Mouse (Mus musculus) MEL (cell line): Measurements from ENCODE around the gene Lrrc4. TPM values are rescaled to one million over a fixed set of nuclear protein-coding genes. Genes with fewer than 3 reads are reported as not detected.

Experiments used
- DNase-seq: peaks from one replicate; pipeline ENCODE4 v3.0.0; 2011; ENCODE audit warnings: low read depth, low spot score
- H3K27ac ChIP-seq: 2 replicates; pipeline ENCODE4 v1.5.1; 2012; ENCODE audit warnings: low read depth, mild to moderate bottlenecking, control low read depth, low read length, moderate library complexity; ENCODE audit not compliant: control insufficient read depth
- H3K27me3 ChIP-seq, 2 experiments: fragments of 150-350 bp in 1 of 2; sonication (generic) in 1 of 2; 2 replicates each; pipeline ENCODE4 v1.6.1; 2012; ENCODE audit warnings: low read length in 2 of 2, mild to moderate bottlenecking in 2 of 2, improper control_type of control experiment in 1 of 2, moderate library complexity in 1 of 2; ENCODE audit not compliant: insufficient read depth in 2 of 2, control insufficient read depth in 1 of 2
- H3K36me3 ChIP-seq, 2 experiments: 2 replicates each; pipeline ENCODE4 v1.6.1; 2012 to 2014; ENCODE audit warnings: low read length in 2 of 2, improper control_type of control experiment in 1 of 2, inconsistent platforms in 1 of 2, mild to moderate bottlenecking in 1 of 2; ENCODE audit not compliant: insufficient read depth in 2 of 2, control insufficient read depth in 1 of 2
- H3K4me1 ChIP-seq, 2 experiments: fragments of 150-350 bp in 1 of 2; sonication (generic) in 1 of 2; 2 replicates each; pipeline ENCODE4 v1.6.1; 2012; ENCODE audit warnings: low read length in 2 of 2, improper control_type of control experiment in 1 of 2, mild to moderate bottlenecking in 1 of 2; ENCODE audit not compliant: insufficient read depth in 2 of 2, control insufficient read depth in 1 of 2
- H3K4me3 ChIP-seq, 2 experiments: fragments of 150-350 bp in 1 of 2; sonication (generic) in 1 of 2; 2 replicates each; pipeline ENCODE4 v1.5.1; 2012; ENCODE audit warnings: low read depth in 2 of 2, low read length in 2 of 2, mild to moderate bottlenecking in 2 of 2, moderate library complexity in 2 of 2, control low read depth in 1 of 2, improper control_type of control experiment in 1 of 2; ENCODE audit not compliant: control insufficient read depth in 1 of 2, insufficient read depth in 1 of 2
- H3K79me2 ChIP-seq: 2 replicates; pipeline ENCODE4 v1.6.1; 2012; ENCODE audit warnings: mild to moderate bottlenecking, low read length, moderate library complexity; ENCODE audit not compliant: control insufficient read depth, poor library complexity, insufficient read depth
- H3K9ac ChIP-seq: 2 replicates; pipeline ENCODE4 v1.6.1; 2012; ENCODE audit warnings: low read depth, mild to moderate bottlenecking, control low read depth, low read length, moderate library complexity; ENCODE audit not compliant: control insufficient read depth, poor library complexity, severe bottlenecking
- H3K9me3 ChIP-seq: fragments of 150-350 bp; sonication (generic); replicated peaks from 2 replicates; pipeline ENCODE4 v1.6.1; 2012; ENCODE audit warnings: mild to moderate bottlenecking, low read length, improper control_type of control experiment, moderate library complexity; ENCODE audit not compliant: insufficient read depth
- BHLHE40 ChIP-seq: IDR thresholded peaks from 2 replicates; pipeline ENCODE4 v1.6.1; 2012; ENCODE audit warnings: low read depth, mild to moderate bottlenecking, inconsistent platforms, low read length, improper control_type of control experiment, borderline replicate concordance
- CHD2 ChIP-seq: IDR thresholded peaks from 2 replicates; pipeline ENCODE4 v1.6.1; 2011; ENCODE audit warnings: low read length, improper control_type of control experiment
- E2F4 ChIP-seq: IDR thresholded peaks from 2 replicates; pipeline ENCODE4 v1.6.1; 2011; ENCODE audit warnings: low read depth, low read length, improper control_type of control experiment, borderline replicate concordance
- ELF1 ChIP-seq: IDR thresholded peaks from 2 replicates; pipeline ENCODE4 v1.6.1; 2014; ENCODE audit warnings: low read depth, mild to moderate bottlenecking, inconsistent platforms, low read length, improper control_type of control experiment, moderate library complexity
- EP300 ChIP-seq, 2 experiments: IDR thresholded peaks; 2 replicates each; pipeline ENCODE4 v1.6.1; 2011; ENCODE audit warnings: improper control_type of control experiment in 2 of 2, low read length in 2 of 2, low read depth in 1 of 2, mild to moderate bottlenecking in 1 of 2
- GABPA ChIP-seq: IDR thresholded peaks from 2 replicates; pipeline ENCODE4 v1.6.1; 2012; ENCODE audit warnings: low read depth, mild to moderate bottlenecking, inconsistent platforms, low read length, improper control_type of control experiment, moderate library complexity
- GATA1 ChIP-seq: IDR thresholded peaks from 2 replicates; pipeline ENCODE4 v1.6.1; 2011; ENCODE audit warnings: low read depth, low read length, improper control_type of control experiment
- MEF2A ChIP-seq: IDR thresholded peaks from 2 replicates; pipeline ENCODE4 v1.6.1; 2014; ENCODE audit warnings: low read depth, mild to moderate bottlenecking, inconsistent platforms, low read length, improper control_type of control experiment; ENCODE audit not compliant: poor library complexity, insufficient replicate concordance, severe bottlenecking; ENCODE audit errors: extremely low read depth
- MYB ChIP-seq: IDR thresholded peaks from 2 replicates; pipeline ENCODE4 v1.6.1; 2011; ENCODE audit warnings: mild to moderate bottlenecking, low read depth, low read length, improper control_type of control experiment
- MYC ChIP-seq: IDR thresholded peaks from 2 replicates; pipeline ENCODE4 v1.6.1; 2011; ENCODE audit warnings: low read depth, mild to moderate bottlenecking, low read length, improper control_type of control experiment, moderate library complexity
- POLR2AphosphoS5 ChIP-seq: IDR thresholded peaks from 2 replicates; pipeline ENCODE4 v1.6.1; 2012; ENCODE audit warnings: low read depth, borderline replicate concordance, mild to moderate bottlenecking, inconsistent platforms, low read length, moderate library complexity, mixed read lengths
- SIN3A ChIP-seq: IDR thresholded peaks from 2 replicates; pipeline ENCODE4 v1.6.1; 2012; ENCODE audit warnings: low read length, improper control_type of control experiment, inconsistent platforms
- SMC3 ChIP-seq: IDR thresholded peaks from 2 replicates; pipeline ENCODE4 v1.6.1; 2011; ENCODE audit warnings: low read depth, low read length, improper control_type of control experiment
- TAL1 ChIP-seq: IDR thresholded peaks from 2 replicates; pipeline ENCODE4 v1.6.1; 2012; ENCODE audit warnings: mild to moderate bottlenecking, inconsistent platforms, low read length, moderate library complexity, mixed read lengths
- TCF12 ChIP-seq: IDR thresholded peaks from 2 replicates; pipeline ENCODE4 v1.6.1; 2014; ENCODE audit warnings: low read depth, mild to moderate bottlenecking, inconsistent platforms, low read length, improper control_type of control experiment, moderate library complexity
- UBTF ChIP-seq: IDR thresholded peaks from 2 replicates; pipeline ENCODE4 v1.6.1; 2012; ENCODE audit warnings: low read depth, mild to moderate bottlenecking, inconsistent platforms, low read length, improper control_type of control experiment, moderate library complexity, borderline replicate concordance; ENCODE audit not compliant: insufficient read depth
- USF1 ChIP-seq: IDR thresholded peaks from 2 replicates; pipeline ENCODE4 v1.6.1; 2014; ENCODE audit warnings: low read depth, mild to moderate bottlenecking, inconsistent platforms, low read length, improper control_type of control experiment, moderate library complexity
- USF2 ChIP-seq, 2 experiments: IDR thresholded peaks; 2 replicates each; pipeline ENCODE4 v1.6.1; 2011 to 2012; ENCODE audit warnings: improper control_type of control experiment in 2 of 2, low read length in 2 of 2, borderline replicate concordance in 1 of 2, inconsistent platforms in 1 of 2, low read depth in 1 of 2, mild to moderate bottlenecking in 1 of 2; ENCODE audit not compliant: insufficient read depth in 1 of 2
- ZNF384 ChIP-seq: IDR thresholded peaks from 2 replicates; pipeline ENCODE4 v1.6.1; 2012; ENCODE audit warnings: low read depth, mild to moderate bottlenecking, inconsistent platforms, low read length, improper control_type of control experiment
- polyA plus RNA-seq, 2 experiments: library from polyadenylated mRNA; stranded (reverse) in 1 of 2; unstranded in 1 of 2; fragments of >175 nt in 1 of 2; fragments of >200 nt in 1 of 2; gene quantifications; 2 replicates each; pipeline versions ENCODE4 v1.2.1 to v1.2.4; 2012; ENCODE audit warnings: low replicate concordance in 2 of 2, low read depth in 1 of 2; ENCODE audit not compliant: insufficient read length in 2 of 2, insufficient read depth in 1 of 2, missing spikeins in 1 of 2
- total RNA-seq: library from RNA; depleted of rRNA; stranded (reverse); fragments of 300-350 nt; gene quantifications from 2 replicates; pipeline ENCODE4 v1.2.3, GENCODE M21; 2012

The Lrrc4 gene
- total and polyA plus RNA-seq, 3 experiments, result 0.07 to 0.12 TPM; not detected in 1

DNA sequence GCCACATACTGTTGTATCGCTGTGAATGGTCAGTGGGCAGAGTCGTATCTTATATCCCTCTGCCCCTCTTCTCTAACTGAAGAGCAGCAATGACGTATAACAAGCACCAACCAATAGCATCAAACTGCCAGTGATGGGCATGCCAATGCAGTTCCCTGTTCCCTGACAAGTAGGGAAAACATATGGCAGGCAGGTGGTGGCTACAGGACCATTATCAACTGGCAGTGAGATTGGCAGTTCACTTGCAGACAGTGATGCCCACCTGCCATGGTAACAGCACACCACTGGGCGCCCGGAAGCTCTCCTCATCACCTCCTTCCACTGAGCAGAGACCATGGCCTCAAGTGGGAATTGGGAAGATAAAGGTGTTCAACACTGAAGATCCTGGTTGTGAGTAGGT, 175.0 kb downstream of the Lrrc4 start:
- Histone ChIP-seq H3K9me3 (no peaks in the 10 kb centered on the region), H3K4me1 (0 out of 4 replicates have a peak, but pooled peaks cover 0 to 3% of the 10 kb centered on the region in 2 experiments), H3K27me3 (no peaks in the 10 kb centered on the region), H3K4me3 (no peak overlapping the region), H3K79me2 (no peaks in the 10 kb centered on the region), H3K36me3 (peaks cover 3 to 7% of the 10 kb centered on the region in 2 experiments), H3K9ac (no peak overlapping the region), H3K27ac (no peak overlapping the region)
- DNase-seq, result no peak
- no peak for TF ChIP-seq SIN3A
- TF ChIP-seq BHLHE40, result no peak
- TF ChIP-seq USF1, result no peak
- TF ChIP-seq UBTF, result no peak
- no peak for TF ChIP-seq MEF2A
- no peak for TF ChIP-seq E2F4
- no peak for TF ChIP-seq TCF12
- no peak for TF ChIP-seq SMC3
- TF ChIP-seq GATA1, result no peak
- no peak for TF ChIP-seq GABPA
- no peak for TF ChIP-seq POLR2AphosphoS5
- no peak for TF ChIP-seq ELF1
- no peak for TF ChIP-seq USF2 (IDR thresholded peaks at IDR 0.05; ENCODE audit: borderline replicate concordance in 1 of 2, insufficient read depth in 1 of 2, low read depth in 1 of 2, low read length in 2 of 2)

DNA sequence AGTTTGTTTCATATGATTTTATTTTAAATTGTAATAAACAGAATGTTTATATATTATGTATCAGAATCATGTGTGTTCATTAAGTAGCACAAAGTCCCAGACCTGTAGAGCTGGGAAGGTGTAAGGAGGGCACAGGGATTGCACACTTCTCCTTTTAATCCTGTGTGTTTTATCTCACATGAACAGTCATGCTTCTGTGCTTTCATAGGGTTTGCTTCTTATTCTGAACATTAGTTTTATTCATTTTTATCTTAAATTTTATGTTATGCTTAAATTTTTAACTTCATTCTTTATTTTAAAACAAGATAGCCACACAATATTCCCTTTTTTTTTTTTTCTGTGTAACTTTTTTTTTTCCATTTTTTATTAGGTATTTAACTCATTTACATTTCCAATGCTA, 186.3 kb downstream of the Lrrc4 start:
- H3K9ac ChIP-seq, result no peak overlapping the region

More for the DNA sequence above, 186.3 kb downstream of the Lrrc4 start:
- Histone ChIP-seq H3K27me3 (no peaks in the 10 kb centered on the region), H3K79me2 (no peaks in the 10 kb centered on the region), H3K27ac (no peak overlapping the region), H3K36me3 (peaks cover 5% of the 10 kb centered on the region in 2 experiments), H3K4me1 (peaks cover 0 to 5% of the 10 kb centered on the region in 2 experiments; a peak in 1 of 4 replicates), H3K9me3 (no peaks in the 10 kb centered on the region), H3K4me3 (no peak overlapping the region)
- TF ChIP-seq EP300 (IDR thresholded peaks at IDR 0.05; ENCODE audit: low read depth in 1 of 2, low read length in 2 of 2) (peak; percentile 52 to 82), CHD2 (no peak), MYB (no peak), TCF12 (peak; percentile 50; the same call in 1 of the 2 replicates), ZNF384 (peak; percentile 51), TAL1 (peak; percentile 75), MYC (peak; percentile 37; the same call in 1 of the 2 replicates), GATA1 (peak; percentile 76)
- DNase-seq, result peak; percentile 64
